Mouse (Mus musculus) B cell, adult 2 months (primary cell): ENCODE results near the gene Rab42.

Experiments
- DNase-seq, 2 experiments: peaks; one replicate each; pipeline ENCODE4 v3.0.0; 2022

Rab42 gene

GRCm38 (mm10) chr4:132269740-132270560 lies 33.2 kb downstream of the Rab42 start:
- DNase-seq = peak; percentile 87 to 89

- peak; percentile 41 to 57 for DNase-seq
Observed at GRCm38 (mm10) chr4:132268871-132269739, 34.1 kb downstream of the Rab42 start.

GRCm38 (mm10) chr4:132266835-132267349 lies 36.3 kb downstream of the Rab42 start:
- DNase-seq = no peak

- DNase-seq = no peak
Observed at GRCm38 (mm10) chr4:132263313-132263712, 39.9 kb downstream of the Rab42 start.

- no peak for DNase-seq
Observed at GRCm38 (mm10) chr4:132262358-132262616, 40.9 kb downstream of the Rab42 start.

- peak; percentile 73 to 82 for DNase-seq
Observed at GRCm38 (mm10) chr4:132261514-132262357, 41.4 kb downstream of the Rab42 start, which contains the start of gene Gmeb1. TSS of gene Gmeb1 (minus strand) at chr4:132261602.

- peak; percentile 62 to 68 for DNase-seq
Observed at GRCm38 (mm10) chr4:132260404-132261379, 42.5 kb downstream of the Rab42 start.

GRCm38 (mm10) chr4:132259248-132259647 lies 43.9 kb downstream of the Rab42 start:
- no peak for DNase-seq

- no peak for DNase-seq
Observed at GRCm38 (mm10) chr4:132256384-132256783, 46.8 kb downstream of the Rab42 start.

GRCm38 (mm10) chr4:132254986-132255385 lies 48.2 kb downstream of the Rab42 start:
- peak; percentile 39 to 43 for DNase-seq

- no peak for DNase-seq
Observed at GRCm38 (mm10) chr4:132253622-132254021, 49.6 kb downstream of the Rab42 start.

- DNase-seq = no peak
Observed at GRCm38 (mm10) chr4:132253128-132253527, 50.1 kb downstream of the Rab42 start.
